ENCODE assay signal across 11 mouse cellular contexts in genomic region chr14:25511564-25511963, GRCm38 (mm10). TPM values are rescaled to one million over a fixed set of nuclear protein-coding genes. Genes with fewer than 3 reads are reported as not detected.
DNase-seq lines count a peak whose midpoint lies in the region; ATAC-seq and TF ChIP-seq lines count a peak whose summit lies in the region.
"Had no signal": no experiment of that assay in that cellular context is flagged by ENCODE, and none has a peak within 500 bp of the region (broad histone marks: within the 10 kb centered on the region; RNA-seq: fewer than 3 reads in every experiment).

No protein-coding gene starts in this region.

- no peak for TF ChIP-seq EP300 in heart, adult 2 months (IDR thresholded peaks at IDR 0.05; ENCODE audit: insufficient read depth, low read depth, low read length)

- peaks cover 4% of the 10 kb centered on the region for H3K79me2 ChIP-seq in heart, adult 2 months (replicated peaks; ENCODE audit: control insufficient read depth, insufficient read depth, low read length)

- no peak overlapping the region for H3K9ac ChIP-seq in heart, adult 2 months (ENCODE audit: low read depth, low read length)
- no peak overlapping the region for H3K9ac ChIP-seq in midbrain, embryonic 11.5 days (ENCODE audit: low read length)
- no peak overlapping the region for H3K9ac ChIP-seq in hindbrain, embryonic 13.5 days
- H3K9ac ChIP-seq in neural tube, embryonic 14.5 days (replicated peaks; ENCODE audit: low read depth, low read length): no peak overlapping the region

- no peak overlapping the region for H3K4me3 ChIP-seq in heart, adult 2 months
- H3K4me3 ChIP-seq in midbrain, embryonic 10.5 days: no peak overlapping the region
- no peak overlapping the region for H3K4me3 ChIP-seq in midbrain, embryonic 11.5 days (ENCODE audit: low read depth, low read length)
- no peak overlapping the region for H3K4me3 ChIP-seq in hindbrain, embryonic 13.5 days
- no peak overlapping the region for H3K4me3 ChIP-seq in neural tube, embryonic 14.5 days (ENCODE audit: low read depth, low read length)
- no peak overlapping the region for H3K4me3 ChIP-seq in layer of hippocampus, adult 2 months

- DNase-seq in heart, adult 2 months: no peak
- DNase-seq in heart, adult 9 months (ENCODE audit: low spot score in 2 of 2): no peak
- DNase-seq in midbrain, embryonic 10.5 days (ENCODE audit: low spot score): no peak
- no peak for DNase-seq in midbrain, embryonic 11.5 days (ENCODE audit: low spot score, missing footprints)
- no peak for DNase-seq in right cerebral cortex, postnatal 14 days
- no peak for DNase-seq in layer of hippocampus, adult 2 months (ENCODE audit: low spot score in 2 of 2)
- DNase-seq: kidney, adult 18-20 months; right cerebral cortex, postnatal 4 days had no signal

- no peak for TF ChIP-seq POLR2A in heart, adult 2 months (IDR thresholded peaks at IDR 0.05; ENCODE audit: insufficient read depth, low read depth, low read length)

- H3K36me3 ChIP-seq in heart, adult 2 months (ENCODE audit: control insufficient read depth, insufficient read depth, low read length): peaks cover 4% of the 10 kb centered on the region
- H3K36me3 ChIP-seq in midbrain, embryonic 10.5 days: peaks cover 80% of the 10 kb centered on the region
- H3K36me3 ChIP-seq in midbrain, embryonic 11.5 days (ENCODE audit: control insufficient read depth, insufficient read depth, low read length): 0 out of 2 replicates have a peak, but pooled peaks cover 3% of the 10 kb centered on the region
- H3K36me3 ChIP-seq in hindbrain, embryonic 13.5 days: peaks cover 35% of the 10 kb centered on the region
- no peaks in the 10 kb centered on the region for H3K36me3 ChIP-seq in neural tube, embryonic 14.5 days (ENCODE audit: control insufficient read depth, insufficient read depth, low read length)

- TF ChIP-seq CTCF in heart, adult 2 months (IDR thresholded peaks at IDR 0.05): no peak
- no peak for TF ChIP-seq CTCF in layer of hippocampus, adult 2 months (conservative IDR thresholded peaks at IDR 0.05)

- ATAC-seq in midbrain, embryonic 11.5 days (ENCODE audit: low FRiP score): no peak
- no peak for ATAC-seq in hindbrain, embryonic 13.5 days (ENCODE audit: low FRiP score)
- ATAC-seq in neural tube, embryonic 14.5 days (ENCODE audit: low read depth): no peak
- ATAC-seq: CD4-positive, CD25-positive, alpha-beta regulatory T cell, adult 4 months had no signal

- H3K4me1 ChIP-seq in heart, adult 2 months (ENCODE audit: control insufficient read depth, insufficient read depth, low read length): peaks cover 49% of the 10 kb centered on the region
- peaks cover 84% of the 10 kb centered on the region for H3K4me1 ChIP-seq in midbrain, embryonic 10.5 days
- peaks cover 39% of the 10 kb centered on the region for H3K4me1 ChIP-seq in midbrain, embryonic 11.5 days (ENCODE audit: control insufficient read depth, insufficient read depth, low read length)
- H3K4me1 ChIP-seq in hindbrain, embryonic 13.5 days (replicated peaks): peaks cover 86% of the 10 kb centered on the region
- H3K4me1 ChIP-seq in neural tube, embryonic 14.5 days (ENCODE audit: control insufficient read depth, insufficient read depth, low read length): peaks cover 60% of the 10 kb centered on the region

- H3K27ac ChIP-seq in heart, adult 2 months: peak overlapping the region; percentile 17; the same call in 1 of the 2 replicates
- peak overlapping the region; percentile 72 for H3K27ac ChIP-seq in midbrain, embryonic 10.5 days (replicated peaks)
- no peak overlapping the region; the same call in 1 of the 2 replicates for H3K27ac ChIP-seq in midbrain, embryonic 11.5 days (ENCODE audit: low read depth, low read length)
- H3K27ac ChIP-seq in hindbrain, embryonic 13.5 days: peak overlapping the region; percentile 82
- peak overlapping the region; percentile 40; the same call in 1 of the 2 replicates for H3K27ac ChIP-seq in neural tube, embryonic 14.5 days (ENCODE audit: low read depth, low read length)
- no peak overlapping the region for H3K27ac ChIP-seq in layer of hippocampus, adult 2 months

- no peaks in the 10 kb centered on the region for H3K27me3 ChIP-seq in heart, adult 2 months (ENCODE audit: control insufficient read depth, insufficient read depth, low read length)
- H3K27me3 ChIP-seq in midbrain, embryonic 10.5 days (ENCODE audit: low read depth, poor library complexity, severe bottlenecking): no peaks in the 10 kb centered on the region
- no peaks in the 10 kb centered on the region for H3K27me3 ChIP-seq in midbrain, embryonic 11.5 days (ENCODE audit: control insufficient read depth, insufficient read depth, low read length)
- H3K27me3 ChIP-seq in hindbrain, embryonic 13.5 days: no peaks in the 10 kb centered on the region
- no peaks in the 10 kb centered on the region for H3K27me3 ChIP-seq in neural tube, embryonic 14.5 days (ENCODE audit: control insufficient read depth, insufficient read depth, low read length)

- H3K9me3 ChIP-seq in midbrain, embryonic 10.5 days (replicated peaks): no peaks in the 10 kb centered on the region
- H3K9me3 ChIP-seq in midbrain, embryonic 11.5 days (ENCODE audit: control insufficient read depth, low read length): no peaks in the 10 kb centered on the region
- no peaks in the 10 kb centered on the region for H3K9me3 ChIP-seq in hindbrain, embryonic 13.5 days
- H3K9me3 ChIP-seq in neural tube, embryonic 14.5 days (ENCODE audit: control insufficient read depth, low read length): no peaks in the 10 kb centered on the region

- intact Hi-C loops in heart, adult 2 months (cut with DNase I): no loop called here

- WGBS in heart, adult 2 months: 42% methylated on average over 3 of the region's 3 CpGs
- WGBS in midbrain, embryonic 10.5 days: 53% methylated on average over 3 of the region's 3 CpGs
- 55% methylated on average over 3 of the region's 3 CpGs for WGBS in midbrain, embryonic 11.5 days
- 41% methylated on average over 3 of the region's 3 CpGs for WGBS in hindbrain, embryonic 13.5 days
- 55% methylated on average over 3 of the region's 3 CpGs for WGBS in neural tube, embryonic 14.5 days

- H3K4me2 ChIP-seq in midbrain, embryonic 11.5 days: no peak overlapping the region
- H3K4me2 ChIP-seq in hindbrain, embryonic 13.5 days: no peak overlapping the region
- no peak overlapping the region for H3K4me2 ChIP-seq in neural tube, embryonic 14.5 days (ENCODE audit: low read depth, low read length)

RNA-seq across cellular contexts. Expression of gene Zmiz1, which starts 52.6 kb away (rescaled TPM):
- 10 to 100 TPM; 40.7 to 42.0 TPM for total RNA-seq in heart, adult 2 months (2021)
- 21.8 and 27.1 TPM in 2 replicates for polyA plus RNA-seq in heart, adult 2 months (2012; rRNA removed)
- polyA plus RNA-seq in midbrain, embryonic 10.5 days (2016; fragmentation: Nextera tagmentation; extraction: Ambion mirVana): 42.2 and 55.8 TPM in 2 replicates
- polyA plus RNA-seq in midbrain, embryonic 11.5 days (2014; fragmentation: Nextera tagmentation; extraction: Ambion mirVana): 47.7 and 51.5 TPM in 2 replicates
- 58.5 and 65.3 TPM in 2 replicates for polyA plus RNA-seq in hindbrain, embryonic 13.5 days (2015; fragmentation: Nextera tagmentation; extraction: Ambion mirVana)
- polyA plus RNA-seq in neural tube, embryonic 14.5 days (2014; fragmentation: Nextera tagmentation; extraction: Ambion mirVana): 72.7 and 75.0 TPM in 2 replicates
- 10 to 100 TPM; 87.7 to 99.3 TPM for total RNA-seq in layer of hippocampus, adult 2 months (2021)

Comparison
In these comparisons a context has a peak if more than half of its experiments do, and no peak if none do; other contexts are left out.
1. H3K27ac ChIP-seq: peak in heart, adult 2 months (single experiment), midbrain, embryonic 10.5 days (single experiment), hindbrain, embryonic 13.5 days (single experiment) and neural tube, embryonic 14.5 days (single experiment); none in midbrain, embryonic 11.5 days (single experiment) and layer of hippocampus, adult 2 months (single experiment).